Mouse (Mus musculus) heart, postnatal 4 days (tissue): ENCODE results near the gene Vmn2r37. TPM values are rescaled to one million over a fixed set of nuclear protein-coding genes. Genes with fewer than 3 reads are reported as not detected.
"Not testable (repeated sequence)": the region's sequence is repeated elsewhere in the genome, so short reads cannot be mapped to it uniquely, and the experiment has no call there.

ENCODE experiments used
- DNase-seq: peaks from one replicate; pipeline ENCODE4 v3.0.0; 2021
- total RNA-seq, 2 experiments: library from RNA; stranded (reverse); gene quantifications; 2 replicates each; pipeline ENCODE4 v1.2.3; 2021

Gene Vmn2r37
- total RNA-seq = not detected

DNA sequence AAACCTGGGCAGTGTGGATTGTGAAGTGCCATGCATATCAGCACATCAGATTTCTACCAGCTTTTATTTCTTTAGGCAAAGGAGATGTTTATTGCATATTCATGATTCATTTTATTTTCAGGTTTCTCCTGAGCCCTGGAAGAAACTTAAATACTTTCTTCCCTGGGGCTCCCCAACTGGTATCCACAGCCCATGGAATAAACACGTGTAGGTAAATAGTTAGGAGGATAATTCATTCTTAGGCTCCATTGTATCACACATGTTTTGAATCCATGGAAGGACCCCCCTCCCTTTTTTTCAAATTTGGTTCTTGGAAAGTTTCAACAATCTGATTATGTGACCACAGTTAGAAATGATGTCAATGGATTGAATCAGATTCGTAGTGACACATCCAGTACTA lies at the start of gene Vmn2r37:
Vmn2r37 (minus strand) TSS at position 101 of the 400 bp plus-strand sequence.
- DNase-seq = not testable (repeated sequence)

Other genes with a start within 250 kb of the Vmn2r37 start
- gene Vmn2r39, start 192.9 kb downstream of the Vmn2r37 start, total RNA-seq = not detected
- not detected for gene Vmn2r38, start 125.8 kb downstream of the Vmn2r37 start, total RNA-seq